Mouse (Mus musculus) adrenal gland, adult 2 months (tissue): ENCODE measurements around the gene Cst13. TPM values are rescaled to one million over a fixed set of nuclear protein-coding genes. Genes with fewer than 3 reads are reported as not detected.

Experiments used
- DNase-seq: peaks from one replicate; pipeline ENCODE4 v3.0.0; 2021
- polyA plus RNA-seq: library from polyadenylated mRNA; depleted of rRNA; stranded (reverse); fragments of >200 nt; gene quantifications from 2 replicates; pipeline ENCODE4 v1.2.3, GENCODE M21; 2012; rRNA removed
- total RNA-seq, 2 experiments: library from RNA; stranded (reverse); gene quantifications; 2 replicates each; pipeline ENCODE4 v1.2.3; 2021

Gene Cst13
- total and polyA plus RNA-seq, 3 experiments = not detected

GRCm38 (mm10) chr2:148874617-148875334 is 54.9 kb downstream of the Cst13 start:
- peak; percentile 53 for DNase-seq

- peak; percentile 97 for DNase-seq
Measured at GRCm38 (mm10) chr2:148875335-148875811, 55.5 kb downstream of the Cst13 start, which contains the start of gene Cst3. Gene Cst3, minus strand, starts transcription at chr2:148875692.

- DNase-seq = peak; percentile 61
Measured at GRCm38 (mm10) chr2:148877016-148877770, 57.3 kb downstream of the Cst13 start.

- DNase-seq = no peak
Measured at GRCm38 (mm10) chr2:148878641-148879130, 58.8 kb downstream of the Cst13 start.

- DNase-seq = no peak
Measured at GRCm38 (mm10) chr2:148879199-148879598, 59.3 kb downstream of the Cst13 start.

Other genes with a start within 250 kb of the Cst13 start
- 10 to 100 TPM; 15.8 to 20.6 TPM for gene Nxt1, start 147.5 kb upstream of the Cst13 start, total RNA-seq
- gene Nxt1, start 147.5 kb upstream of the Cst13 start, polyA plus RNA-seq = 10.9 and 11.1 TPM in 2 replicates
- 10 to 100 TPM; 26.8 to 31.7 TPM for gene Gzf1, start 139.1 kb upstream of the Cst13 start, total RNA-seq
- 7.7 and 10.5 TPM in 2 replicates for gene Gzf1, start 139.1 kb upstream of the Cst13 start, polyA plus RNA-seq
- gene Napb, start 87.6 kb upstream of the Cst13 start, total RNA-seq = 1 to 10 TPM; 4.8 to 5.1 TPM
- 0.49 and 0.61 TPM in 2 replicates for gene Napb, start 87.6 kb upstream of the Cst13 start, polyA plus RNA-seq
- under 1 TPM in 1 of 2 experiments, not detected in 1; 0.62 TPM for gene Cstl1, start 69.7 kb upstream of the Cst13 start, total RNA-seq
- gene Cstl1, start 69.7 kb upstream of the Cst13 start, polyA plus RNA-seq = not detected in 2 replicates
- gene Cst11, start 48.6 kb upstream of the Cst13 start, total RNA-seq = not detected
- gene Cst11, start 48.6 kb upstream of the Cst13 start, polyA plus RNA-seq = not detected in 2 replicates
- gene 8030411F24Rik, start 38.1 kb upstream of the Cst13 start, total RNA-seq = not detected
- not detected in 2 replicates for gene 8030411F24Rik, start 38.1 kb upstream of the Cst13 start, polyA plus RNA-seq
- not detected for gene Cst12, start 30.7 kb upstream of the Cst13 start, total RNA-seq
- gene Cst12, start 30.7 kb upstream of the Cst13 start, polyA plus RNA-seq = not detected in 2 replicates
- gene Cst8, start 21.3 kb upstream of the Cst13 start, total RNA-seq = 10 to 100 TPM in 1 of 2 experiments, 1 to 10 TPM in 1; 7.7 to 81.2 TPM
- 1.7 and 2.1 TPM in 2 replicates for gene Cst8, start 21.3 kb upstream of the Cst13 start, polyA plus RNA-seq
- not detected for gene Cst9, start 15.1 kb downstream of the Cst13 start, total RNA-seq
- not detected in 2 replicates for gene Cst9, start 15.1 kb downstream of the Cst13 start, polyA plus RNA-seq
- gene 9230104L09Rik, start 45.0 kb downstream of the Cst13 start, total RNA-seq = 1 to 10 TPM in 1 of 2 experiments, not detected in 1; 1.7 TPM
- gene 9230104L09Rik, start 45.0 kb downstream of the Cst13 start, polyA plus RNA-seq = 0.19 TPM in 1 of 2 replicates, not detected in the other
- 1,000 to 10,000 TPM in 1 of 2 experiments, 100 to 1,000 TPM in 1; 994 to 1,003 TPM for gene Cst3, start 55.6 kb downstream of the Cst13 start, total RNA-seq
- 1,344 and 1,354 TPM in 2 replicates for gene Cst3, start 55.6 kb downstream of the Cst13 start, polyA plus RNA-seq
- not detected for gene Gm1330, start 183.2 kb downstream of the Cst13 start, total RNA-seq
- not detected in 2 replicates for gene Gm1330, start 183.2 kb downstream of the Cst13 start, polyA plus RNA-seq
- gene Gm10750, start 197.2 kb downstream of the Cst13 start, total RNA-seq = not detected
- gene Gm10750, start 197.2 kb downstream of the Cst13 start, polyA plus RNA-seq = not detected in 2 replicates